Mouse (Mus musculus) stomach, embryonic 16.5 days (tissue): ENCODE data around the gene Ap3b1. TPM values are rescaled to one million over a fixed set of nuclear protein-coding genes. Genes with fewer than 3 reads are reported as not detected.

Experiments used
- ATAC-seq: fragments of 200-750 bp; cut with Nextera tagmentation; 2 replicates; pipeline ENCODE4 v1.8.0; 2017; ENCODE audit warnings: moderate number of reproducible peaks, moderate TSS enrichment; ENCODE audit not compliant: insufficient read depth, low FRiP score
- H3K27ac ChIP-seq: fragments of 300-500 bp; sonication (generic); 2 replicates; pipeline ENCODE4 v1.5.1; 2014; ENCODE audit warnings: low read length
- H3K27me3 ChIP-seq: fragments of 300-500 bp; sonication (generic); 2 replicates; pipeline ENCODE4 v1.6.1; 2014; ENCODE audit warnings: low read length, control low read depth, mixed read lengths; ENCODE audit not compliant: control insufficient read depth, insufficient read depth
- H3K36me3 ChIP-seq: fragments of 300-500 bp; sonication (generic); 2 replicates; pipeline ENCODE4 v1.6.1; 2014; ENCODE audit warnings: low read length; ENCODE audit not compliant: control insufficient read depth, insufficient read depth
- H3K4me1 ChIP-seq: fragments of 300-500 bp; sonication (generic); 2 replicates; pipeline ENCODE4 v1.6.1; 2014; ENCODE audit warnings: low read length, control low read depth, mixed read lengths; ENCODE audit not compliant: control insufficient read depth, insufficient read depth
- H3K4me2 ChIP-seq: fragments of 300-500 bp; sonication (generic); 2 replicates; pipeline ENCODE4 v1.6.1; 2014; ENCODE audit warnings: low read depth, low read length, mixed read lengths
- H3K4me3 ChIP-seq: fragments of 300-500 bp; sonication (generic); replicated peaks from 2 replicates; pipeline ENCODE4 v1.5.1; 2014; ENCODE audit warnings: mild to moderate bottlenecking, low read length
- H3K9ac ChIP-seq: fragments of 300-500 bp; sonication (generic); 2 replicates; pipeline ENCODE4 v1.6.1; 2014; ENCODE audit warnings: low read length
- H3K9me3 ChIP-seq: fragments of 300-500 bp; sonication (generic); replicated peaks from 2 replicates; pipeline ENCODE4 v1.6.1; 2016; ENCODE audit warnings: low read length, control low read depth; ENCODE audit not compliant: control insufficient read depth
- WGBS: fragments of 180-500 bp; shearing (Covaris S2); extraction: QIAGEN DNeasy Blood & Tissue Kit; methylation state at CpG from one replicate; pipeline ENCODE4 v1.1.7; 2014; 5-methylcytosine and 5-hydroxymethylcytosine counted together
- microRNA-seq: library from miRNA; unstranded; fragments of <30 nt; microRNA quantifications from one replicate; pipeline ENCODE4, GENCODE M21; 2016
- polyA plus RNA-seq: library from polyadenylated mRNA; unstranded; fragments of >200 nt; fragmentation: Nextera tagmentation; extraction: Ambion mirVana; gene quantifications from 2 replicates; pipeline ENCODE4 v1.2.1, GENCODE M21; 2015

The Ap3b1 gene
- polyA plus RNA-seq, 1 experiment from 2014 or later: 47.3 TPM

DNA sequence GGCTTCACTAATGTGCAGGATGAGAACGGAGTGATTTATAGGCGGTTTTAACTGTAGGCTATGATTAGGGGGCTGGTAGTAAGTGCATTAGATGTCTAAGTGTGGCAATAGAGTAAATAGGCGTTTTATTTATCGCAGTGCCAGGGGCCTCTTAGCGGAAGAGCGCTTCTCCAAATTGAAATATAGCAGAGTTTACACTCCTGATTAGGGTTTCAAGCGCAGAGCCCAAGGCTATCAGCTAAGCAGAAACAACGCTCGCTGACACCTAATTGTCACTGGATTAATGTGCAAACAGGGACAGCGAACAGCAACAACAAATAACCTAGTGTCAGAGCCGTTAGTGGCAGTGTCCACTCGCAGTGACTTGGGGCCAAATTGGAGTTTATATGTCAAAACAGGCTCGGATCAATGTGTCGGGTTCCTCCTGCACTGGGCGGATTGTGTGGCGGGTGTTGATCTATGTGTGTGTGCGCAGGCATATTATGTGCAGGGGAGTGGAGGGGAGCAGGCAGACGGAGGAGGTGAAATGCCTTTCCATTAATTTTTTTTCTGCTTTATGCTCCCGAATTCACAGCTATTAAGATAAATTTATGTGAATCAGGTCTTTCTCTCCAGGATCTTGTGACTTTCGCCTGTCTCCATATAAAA is 237.8 kb downstream of the Ap3b1 start:
- H3K27ac ChIP-seq: no peak overlapping the region
- H3K36me3 ChIP-seq: no peaks in the 10 kb centered on the region
- H3K4me3 ChIP-seq: peak overlapping the region; percentile 23
- H3K27me3 ChIP-seq: peaks cover 49% of the 10 kb centered on the region
- WGBS: 9% methylated on average over 20 of the region's 20 CpGs
- H3K4me2 ChIP-seq: peak overlapping the region; percentile 43
- no peaks in the 10 kb centered on the region for H3K9me3 ChIP-seq
- no peak overlapping the region for H3K9ac ChIP-seq
- H3K4me1 ChIP-seq: peaks cover 3% of the 10 kb centered on the region; the same call in 1 of the 2 replicates
- ATAC-seq: no peak

DNA sequence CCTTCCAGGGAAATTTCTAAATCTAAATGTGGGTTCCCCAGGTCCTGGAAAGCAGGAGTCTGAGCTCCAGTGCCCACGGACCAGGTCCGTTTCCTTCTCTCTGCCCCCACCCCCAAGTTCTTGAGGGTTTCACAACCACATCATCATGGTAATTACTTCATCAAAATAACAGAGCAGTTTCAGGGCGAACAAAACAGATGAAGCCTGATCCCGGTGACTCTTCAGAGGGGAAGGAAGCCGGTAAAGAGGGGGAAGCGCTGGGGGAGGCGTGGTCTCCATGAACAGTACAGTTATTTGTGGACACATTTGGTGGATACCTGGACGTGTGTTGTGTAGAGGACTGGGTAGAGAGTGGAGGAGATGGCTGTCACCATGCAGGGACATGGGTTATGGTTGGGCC is 241.0 kb downstream of the Ap3b1 start:
- H3K9ac ChIP-seq: no peak overlapping the region
- H3K4me1 ChIP-seq: peaks cover 3% of the 10 kb centered on the region; the same call in 1 of the 2 replicates
- no peak overlapping the region for H3K4me3 ChIP-seq
- H3K27me3 ChIP-seq: peaks cover 41% of the 10 kb centered on the region
- no peaks in the 10 kb centered on the region for H3K36me3 ChIP-seq
- ATAC-seq: no peak
- no peaks in the 10 kb centered on the region for H3K9me3 ChIP-seq
- no peak overlapping the region for H3K4me2 ChIP-seq
- no peak overlapping the region for H3K27ac ChIP-seq
- 56% methylated on average over 8 of the region's 8 CpGs for WGBS

DNA sequence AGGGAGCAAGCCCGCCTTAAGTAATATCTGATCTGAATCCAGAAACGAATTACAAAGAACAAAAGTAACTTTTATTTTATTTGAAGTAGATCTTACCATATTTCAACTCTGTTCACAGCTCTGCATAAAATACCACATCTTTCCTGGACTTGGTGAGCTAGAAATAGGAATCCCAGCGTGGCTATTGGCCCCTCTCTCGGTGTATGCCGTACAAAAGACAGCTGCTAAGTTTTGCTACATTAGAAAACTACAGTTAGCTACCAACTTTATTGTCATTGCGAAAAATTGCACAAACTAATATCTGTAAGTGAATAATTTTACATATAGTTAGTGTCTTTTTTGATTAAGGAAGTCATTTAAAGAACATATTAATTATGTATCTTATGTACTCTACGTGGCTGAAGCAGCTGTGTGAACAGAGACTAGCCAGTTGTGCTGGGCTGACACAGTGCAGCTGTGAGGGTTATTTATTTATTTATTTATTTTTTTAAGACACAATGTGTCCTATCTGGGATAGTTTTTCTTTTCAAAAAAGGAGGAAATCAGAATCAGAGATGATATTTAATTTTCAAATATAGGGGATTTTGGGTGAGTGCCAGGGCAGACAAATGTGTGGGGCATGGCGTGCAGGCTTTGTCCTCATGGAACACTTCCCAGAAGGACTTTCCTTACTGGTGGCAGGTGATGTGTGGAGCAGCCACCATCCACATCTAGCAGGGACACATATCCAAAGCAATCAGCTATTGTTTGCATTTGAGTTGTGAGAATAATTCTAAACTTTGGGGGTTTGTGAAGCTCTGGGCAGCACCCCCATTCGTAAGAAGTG is 248.5 kb downstream of the Ap3b1 start:
- no peak for ATAC-seq
- H3K4me3 ChIP-seq: no peak overlapping the region

DNA sequence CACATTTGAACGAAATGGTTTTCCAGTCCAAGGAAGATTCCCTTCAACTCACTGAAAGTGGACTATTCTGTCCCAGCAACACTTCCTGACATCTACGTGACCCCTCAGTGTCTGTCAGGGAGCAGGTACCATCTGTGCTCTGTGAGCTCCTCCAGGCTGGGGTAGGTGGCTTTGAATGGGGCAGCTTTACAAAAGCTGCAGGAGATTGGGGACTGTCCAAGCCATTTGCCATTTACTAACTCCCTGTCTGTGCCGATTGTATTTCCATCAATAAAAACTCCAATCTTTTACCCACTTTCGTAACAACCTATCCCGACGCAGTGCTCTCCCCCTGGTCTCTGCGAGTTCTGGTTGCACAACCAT is 249.1 kb downstream of the Ap3b1 start:
- Histone ChIP-seq H3K27me3 (peaks cover 5% of the 10 kb centered on the region; the same call in 1 of the 2 replicates), H3K4me1 (no peaks in the 10 kb centered on the region), H3K9ac (no peak overlapping the region), H3K36me3 (no peaks in the 10 kb centered on the region), H3K27ac (no peak overlapping the region), H3K4me2 (no peak overlapping the region), H3K9me3 (no peaks in the 10 kb centered on the region), H3K4me3 (no peak overlapping the region)
- WGBS: 58% methylated on average over 7 of the region's 7 CpGs
- ATAC-seq: no peak

More for the DNA sequence above, 248.5 kb downstream of the Ap3b1 start:
- no peak overlapping the region for H3K4me2 ChIP-seq
- H3K4me1 ChIP-seq: no peaks in the 10 kb centered on the region
- peaks cover 5% of the 10 kb centered on the region; the same call in 1 of the 2 replicates for H3K27me3 ChIP-seq
- H3K9ac ChIP-seq: no peak overlapping the region
- no peaks in the 10 kb centered on the region for H3K9me3 ChIP-seq
- no peak overlapping the region for H3K27ac ChIP-seq
- 64% methylated on average over 9 of the region's 9 CpGs for WGBS
- no peaks in the 10 kb centered on the region for H3K36me3 ChIP-seq

DNA sequence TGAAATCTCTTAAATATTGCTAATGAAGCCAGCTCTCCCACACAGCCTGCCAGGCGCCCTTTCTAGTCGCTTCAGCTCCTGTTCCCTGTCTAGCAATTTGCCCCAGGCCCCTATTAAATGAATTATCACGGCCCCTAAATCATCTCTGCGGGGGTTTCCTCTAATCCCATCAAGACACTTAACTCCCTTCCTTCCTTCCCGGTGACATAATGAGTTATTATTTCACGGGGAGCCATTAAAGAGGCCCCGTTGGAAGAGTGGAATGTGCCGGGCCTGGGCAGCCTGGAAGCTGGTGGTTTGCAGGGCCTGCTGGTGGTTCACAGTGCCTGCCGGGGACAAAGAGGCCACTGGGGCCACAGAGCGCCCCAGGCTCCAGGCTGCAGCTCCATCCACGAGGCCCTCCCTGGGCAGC is 249.7 kb downstream of the Ap3b1 start:
- no peaks in the 10 kb centered on the region for H3K4me1 ChIP-seq
- no peaks in the 10 kb centered on the region for H3K9me3 ChIP-seq
- no peak for ATAC-seq

DNA sequence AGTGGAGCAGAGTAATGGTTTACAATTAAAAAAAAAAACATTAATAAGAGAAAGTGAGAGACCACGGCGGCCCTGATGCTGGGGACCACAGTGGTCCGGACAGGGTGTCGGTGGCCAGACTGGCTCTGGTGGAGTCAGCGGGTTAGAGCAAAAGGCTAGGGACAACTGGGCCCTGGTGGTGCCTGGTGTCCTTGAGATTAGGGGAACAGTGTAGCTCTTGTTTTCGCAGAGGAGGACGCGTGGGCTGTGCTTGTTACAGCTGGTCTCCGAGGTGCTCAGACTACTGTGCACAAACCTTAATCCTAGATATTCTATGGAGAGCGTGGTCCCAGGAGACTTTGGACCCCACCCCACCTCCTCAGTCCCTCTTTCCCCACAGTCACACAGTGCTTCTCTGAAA is 250.2 kb downstream of the Ap3b1 start:
- no peak overlapping the region for H3K27ac ChIP-seq
- H3K9ac ChIP-seq: no peak overlapping the region
- WGBS: 73% methylated on average over 10 of the region's 10 CpGs
- no peaks in the 10 kb centered on the region for H3K36me3 ChIP-seq
- H3K4me3 ChIP-seq: no peak overlapping the region
- ATAC-seq: no peak
- no peaks in the 10 kb centered on the region for H3K4me1 ChIP-seq
- H3K9me3 ChIP-seq: no peaks in the 10 kb centered on the region
- no peak overlapping the region for H3K4me2 ChIP-seq
- H3K27me3 ChIP-seq: peaks cover 5% of the 10 kb centered on the region; the same call in 1 of the 2 replicates

More for the DNA sequence above, 249.7 kb downstream of the Ap3b1 start:
- Histone ChIP-seq H3K4me3 (no peak overlapping the region), H3K36me3 (no peaks in the 10 kb centered on the region), H3K27ac (no peak overlapping the region), H3K27me3 (peaks cover 5% of the 10 kb centered on the region; the same call in 1 of the 2 replicates), H3K4me2 (no peak overlapping the region), H3K9ac (peak overlapping the region; percentile 15; the same call in 1 of the 2 replicates)
- WGBS: 22% methylated on average over 11 of the region's 11 CpGs

Small RNA genes within 50 kb of the gene (microRNA-seq; reads per million reads assigned to microRNA genes)
- not detected for gene Gm25109

Other genes starting within 250 kb of the Ap3b1 start
- gene Scamp1, start 73.1 kb upstream of the Ap3b1 start, polyA plus RNA-seq: 47.7 and 52.5 TPM in 2 replicates